Mouse (Mus musculus) heart, adult 8-10 months (tissue): Measurements from ENCODE around the gene Ccdc7a. TPM values are rescaled to one million over a fixed set of nuclear protein-coding genes. Genes with fewer than 3 reads are reported as not detected.
"Not testable (repeated sequence)": the region's sequence is repeated elsewhere in the genome, so short reads cannot be mapped to it uniquely, and the experiment has no call there.

Experiments used
- DNase-seq: peaks from one replicate; pipeline ENCODE4 v3.0.0; 2022; ENCODE audit warnings: low spot score
- total RNA-seq, 4 experiments: library from RNA; stranded (reverse); gene quantifications; 2 replicates each; pipeline ENCODE4 v1.2.4; 2022

Gene Ccdc7a
- not detected for total RNA-seq

- not testable (repeated sequence) for DNase-seq
These were observed at the start of gene Ccdc7a for GRCm38 (mm10) chr8:129065417-129065816. Ccdc7a (minus strand) TSS chr8:129065517.

- not testable (repeated sequence) for DNase-seq
These were observed 1.5 kb upstream of the Ccdc7a start, which contains the start of gene Ccdc7b for GRCm38 (mm10) chr8:129066834-129067233. Ccdc7b (plus strand) TSS chr8:129067134.

GRCm38 (mm10) chr8:128991389-128991788 lies 73.9 kb downstream of the Ccdc7a start:
- no peak for DNase-seq

GRCm38 (mm10) chr8:128948941-128949340 lies 116.4 kb downstream of the Ccdc7a start:
- DNase-seq: not testable (repeated sequence)

GRCm38 (mm10) chr8:128941022-128941641 lies 124.2 kb downstream of the Ccdc7a start:
- DNase-seq: peak; percentile 32

- DNase-seq: no peak
These were observed 131.9 kb downstream of the Ccdc7a start for GRCm38 (mm10) chr8:128933446-128933845.

GRCm38 (mm10) chr8:128882719-128883118 lies 182.6 kb downstream of the Ccdc7a start:
- DNase-seq: no peak

GRCm38 (mm10) chr8:128843749-128844148 lies 221.6 kb downstream of the Ccdc7a start:
- no peak for DNase-seq

- DNase-seq: no peak
These were observed 252.8 kb downstream of the Ccdc7a start for GRCm38 (mm10) chr8:128812521-128812920.

- no peak for DNase-seq
These were observed 266.7 kb downstream of the Ccdc7a start, which contains the start of gene Gm3952 for GRCm38 (mm10) chr8:128798594-128798993. Gm3952 (minus strand) TSS chr8:128798694.

- DNase-seq: no peak
These were observed 329.6 kb downstream of the Ccdc7a start for GRCm38 (mm10) chr8:128735692-128736091.

- DNase-seq: no peak
These were observed 331.2 kb downstream of the Ccdc7a start for GRCm38 (mm10) chr8:128734118-128734517.

- DNase-seq: no peak
These were observed 333.1 kb downstream of the Ccdc7a start for GRCm38 (mm10) chr8:128732254-128732653.

GRCm38 (mm10) chr8:128727213-128727612 lies 338.1 kb downstream of the Ccdc7a start:
- DNase-seq: no peak

- no peak for DNase-seq
These were observed 340.5 kb downstream of the Ccdc7a start for GRCm38 (mm10) chr8:128724819-128725218.

GRCm38 (mm10) chr8:128716184-128716583 lies 349.1 kb downstream of the Ccdc7a start:
- DNase-seq: no peak

- peak; percentile 87 for DNase-seq
These were observed 356.1 kb downstream of the Ccdc7a start for GRCm38 (mm10) chr8:128709261-128709660.

GRCm38 (mm10) chr8:128704836-128705235 lies 360.5 kb downstream of the Ccdc7a start:
- no peak for DNase-seq

GRCm38 (mm10) chr8:128704376-128704775 lies 360.9 kb downstream of the Ccdc7a start:
- DNase-seq: no peak

- no peak for DNase-seq
These were observed 367.4 kb downstream of the Ccdc7a start for GRCm38 (mm10) chr8:128697945-128698344.

GRCm38 (mm10) chr8:128696701-128697397 lies 368.5 kb downstream of the Ccdc7a start:
- DNase-seq: no peak

- no peak for DNase-seq
These were observed 375.3 kb downstream of the Ccdc7a start for GRCm38 (mm10) chr8:128690056-128690455.

- DNase-seq: no peak
These were observed 376.6 kb downstream of the Ccdc7a start for GRCm38 (mm10) chr8:128688679-128689078.
